Mouse (Mus musculus): Measurements from ENCODE around the gene Rspo1. TPM values are rescaled to one million over a fixed set of nuclear protein-coding genes. Genes with fewer than 3 reads are reported as not detected.

The Rspo1 gene
- total RNA-seq, 2 experiments from 2014 or later: 3.5 to 4.1 TPM

- intact Hi-C loops (cut with DNase I): no loop called here
- no peak for DNase-seq (ENCODE audit: extremely low spot score in 1 of 2, low spot score in 2 of 2)
Measured at GRCm38 (mm10) chr4:125015806-125016635, 29.8 kb downstream of the Rspo1 start, which contains the start of gene Gnl2. Gnl2 (plus strand) TSS chr4:125016585.

GRCm38 (mm10) chr4:125017431-125017830 is 31.2 kb downstream of the Rspo1 start:
- DNase-seq (ENCODE audit: extremely low spot score in 1 of 2, low spot score in 2 of 2): no peak
- intact Hi-C loops (cut with DNase I): no loop called here

GRCm38 (mm10) chr4:125020780-125021538 is 34.7 kb downstream of the Rspo1 start:
- intact Hi-C loops (cut with DNase I): no loop called here
- DNase-seq (ENCODE audit: extremely low spot score in 1 of 2, low spot score in 2 of 2): no peak

GRCm38 (mm10) chr4:125029891-125030614 is 43.8 kb downstream of the Rspo1 start:
- intact Hi-C loops (cut with DNase I): no loop called here

GRCm38 (mm10) chr4:125034341-125034740 is 48.1 kb downstream of the Rspo1 start:
- DNase-seq (ENCODE audit: extremely low spot score in 1 of 2, low spot score in 2 of 2): no peak
- intact Hi-C loops (cut with DNase I): no loop called here

More at GRCm38 (mm10) chr4:125029891-125030614, 43.8 kb downstream of the Rspo1 start:
- DNase-seq (ENCODE audit: extremely low spot score in 1 of 2, low spot score in 2 of 2): peak; percentile 90 to 96

GRCm38 (mm10) chr4:125044454-125044853 is 58.2 kb downstream of the Rspo1 start:
- DNase-seq (ENCODE audit: extremely low spot score in 1 of 2, low spot score in 2 of 2): no peak
- intact Hi-C loops (cut with DNase I): no loop called here

- no peak for DNase-seq (ENCODE audit: extremely low spot score in 1 of 2, low spot score in 2 of 2)
- intact Hi-C loops (cut with DNase I): no loop called here
Measured at GRCm38 (mm10) chr4:125055385-125055784, 69.2 kb downstream of the Rspo1 start.

GRCm38 (mm10) chr4:125056476-125056875 is 70.2 kb downstream of the Rspo1 start:
- no peak for DNase-seq (ENCODE audit: extremely low spot score in 1 of 2, low spot score in 2 of 2)
- intact Hi-C loops (cut with DNase I): no loop called here

- intact Hi-C loops (cut with DNase I): no loop called here
- DNase-seq (ENCODE audit: extremely low spot score in 1 of 2, low spot score in 2 of 2): no peak
Measured at GRCm38 (mm10) chr4:125057273-125057672, 71.0 kb downstream of the Rspo1 start.

GRCm38 (mm10) chr4:125058033-125058432 is 71.8 kb downstream of the Rspo1 start:
- intact Hi-C loops (cut with DNase I): no loop called here
- no peak for DNase-seq (ENCODE audit: extremely low spot score in 1 of 2, low spot score in 2 of 2)

Other genes with a start within 250 kb of the Rspo1 start
- gene Inpp5b, start 244.6 kb upstream of the Rspo1 start, total RNA-seq (2021): 10 to 100 TPM; 34.8 to 38.5 TPM
- gene Mtf1, start 184.3 kb upstream of the Rspo1 start, total RNA-seq (2021): 10 to 100 TPM; 22.8 to 24.4 TPM
- gene Yrdc, start 135.8 kb upstream of the Rspo1 start, total RNA-seq (2021): 10 to 100 TPM; 27.9 to 33.3 TPM
- 10 to 100 TPM; 87.8 to 97.6 TPM for gene 1110065P20Rik, start 135.2 kb upstream of the Rspo1 start, total RNA-seq (2021)
- gene Maneal, start 124.3 kb upstream of the Rspo1 start, total RNA-seq (2021): 10 to 100 TPM; 54.0 TPM
- gene Epha10, start 105.5 kb upstream of the Rspo1 start, total RNA-seq (2021): 10 to 100 TPM; 25.4 to 27.5 TPM
- gene 9930104L06Rik, start 49.4 kb upstream of the Rspo1 start, total RNA-seq (2021): 10 to 100 TPM; 16.3 to 19.3 TPM
- 1 to 10 TPM; 4.0 to 4.4 TPM for gene Cdca8, start 47.1 kb upstream of the Rspo1 start, total RNA-seq (2021)
- 10 to 100 TPM; 75.2 to 77.3 TPM for gene Gnl2, start 30.2 kb downstream of the Rspo1 start, total RNA-seq (2021)
- gene Dnali1, start 79.3 kb downstream of the Rspo1 start, total RNA-seq (2021): under 1 TPM; 0.16 to 0.21 TPM
- 10 to 100 TPM; 12.8 to 13.7 TPM for gene Snip1, start 80.2 kb downstream of the Rspo1 start, total RNA-seq (2021)
- 100 to 1,000 TPM; 142 to 151 TPM for gene Meaf6, start 98.7 kb downstream of the Rspo1 start, total RNA-seq (2021)
- 1 to 10 TPM in 1 of 2 experiments, under 1 TPM in 1; 0.57 to 1.2 TPM for gene Zc3h12a, start 141.4 kb downstream of the Rspo1 start, total RNA-seq (2021)